Mouse (Mus musculus) lung, adult 2 months (tissue): ENCODE results near the gene Nlrc3. TPM values are rescaled to one million over a fixed set of nuclear protein-coding genes. Genes with fewer than 3 reads are reported as not detected.
"Not testable (repeated sequence)": the region's sequence is repeated elsewhere in the genome, so short reads cannot be mapped to it uniquely, and the experiment has no call there.

Experiments
- DNase-seq: peaks from one replicate; pipeline ENCODE4 v3.0.0; 2022
- H3K4me1 ChIP-seq: fragments of 200-500 bp; 2 replicates; pipeline ENCODE4 v1.6.1; 2011; ENCODE audit warnings: low read length; ENCODE audit not compliant: control insufficient read depth, insufficient read depth
- H3K4me3 ChIP-seq: fragments of 200-500 bp; replicated peaks from 2 replicates; pipeline ENCODE3; 2011; ENCODE audit warnings: low read depth, mild to moderate bottlenecking, control low read depth, low read length; ENCODE audit errors: extremely low read depth
- CTCF ChIP-seq: fragments of 200-500 bp; IDR thresholded peaks from 2 replicates; pipeline ENCODE4 v1.5.1; 2011; ENCODE audit warnings: mild to moderate bottlenecking, low read length, control low read depth; ENCODE audit not compliant: insufficient read depth
- POLR2A ChIP-seq: fragments of 200-500 bp; IDR thresholded peaks from 2 replicates; pipeline ENCODE4 v1.6.1; 2011; ENCODE audit warnings: low read depth, mild to moderate bottlenecking, control low read depth, low read length, borderline replicate concordance; ENCODE audit errors: extremely low read depth
- WGBS: fragments of 180-500 bp; shearing (Covaris S2); methylation state at CpG from one replicate; pipeline ENCODE4 v1.1.7; 2018; 5-methylcytosine and 5-hydroxymethylcytosine counted together
- polyA plus RNA-seq: library from polyadenylated mRNA; depleted of rRNA; stranded (reverse); fragments of >200 nt; gene quantifications from 2 replicates; pipeline ENCODE4 v1.2.3, GENCODE M21; 2012; rRNA removed

Nlrc3 gene
- polyA plus RNA-seq = 5.9 and 6.3 TPM in 2 replicates

- H3K4me1 ChIP-seq = no peaks in the 10 kb centered on the region
- WGBS = 60% methylated on average over 4 of the region's 4 CpGs
- TF ChIP-seq CTCF = no peak
- no peak for TF ChIP-seq POLR2A
- peak within 1 kb of the TSS; percentile 1 for H3K4me3 ChIP-seq
- no peak for DNase-seq
Measured at GRCm38 (mm10) chr16:3976251-3976671, at the start of gene Nlrc3. Gene Nlrc3 (minus strand): TSS chr16:3976632.

- H3K4me3 ChIP-seq = no peak overlapping the region
- whole genome bisulfite sequencing = 72% methylated on average over 4 of the region's 4 CpGs
- DNase-seq = no peak
- TF ChIP-seq CTCF (no peak), POLR2A (no peak)
- H3K4me1 ChIP-seq = no peaks in the 10 kb centered on the region
Measured at GRCm38 (mm10) chr16:4022719-4023118, 46.3 kb upstream of the Nlrc3 start.

GRCm38 (mm10) chr16:4021241-4021640 is 44.8 kb upstream of the Nlrc3 start:
- Histone ChIP-seq H3K4me3 (no peak overlapping the region), H3K4me1 (no peaks in the 10 kb centered on the region)
- DNase-seq = no peak
- TF ChIP-seq POLR2A (no peak), CTCF (no peak)
- WGBS = 74% methylated on average over 1 of the region's 1 CpGs

GRCm38 (mm10) chr16:4017466-4017865 is 41.0 kb upstream of the Nlrc3 start:
- 77% methylated on average over 6 of the region's 6 CpGs for WGBS
- not testable (repeated sequence) for H3K4me1 ChIP-seq, H3K4me3 ChIP-seq, DNase-seq

GRCm38 (mm10) chr16:4016786-4017185 is 40.4 kb upstream of the Nlrc3 start:
- 80% methylated on average over 17 of the region's 17 CpGs for WGBS
- not testable (repeated sequence) for H3K4me3 ChIP-seq, H3K4me1 ChIP-seq, DNase-seq

GRCm38 (mm10) chr16:4014040-4014668 is 37.7 kb upstream of the Nlrc3 start:
- Histone ChIP-seq H3K4me1 (no peaks in the 10 kb centered on the region), H3K4me3 (no peak overlapping the region)
- WGBS = 83% methylated on average over 5 of the region's 5 CpGs
- DNase-seq = no peak
- TF ChIP-seq CTCF (no peak), POLR2A (no peak)

- Histone ChIP-seq H3K4me3 (no peak overlapping the region), H3K4me1 (no peaks in the 10 kb centered on the region)
- TF ChIP-seq CTCF (no peak), POLR2A (no peak)
- 67% methylated on average over 4 of the region's 4 CpGs for WGBS
- no peak for DNase-seq
Measured at GRCm38 (mm10) chr16:4012882-4013570, 36.6 kb upstream of the Nlrc3 start.

- TF ChIP-seq CTCF (no peak), POLR2A (peak; percentile 96)
- H3K4me1 ChIP-seq = 0 out of 2 replicates have a peak, but pooled peaks cover 2% of the 10 kb centered on the region
- DNase-seq = peak; percentile 93
- peak within 1 kb of the TSS; percentile 61 for H3K4me3 ChIP-seq
- WGBS = 2% methylated on average over 58 of the region's 58 CpGs
Measured at GRCm38 (mm10) chr16:4003489-4004398, 27.3 kb upstream of the Nlrc3 start, which contains the start of gene Slx4. Gene Slx4 (minus strand): TSS chr16:4003770.

- H3K4me3 ChIP-seq = no peak overlapping the region
- 85% methylated on average over 4 of the region's 4 CpGs for WGBS
- H3K4me1 ChIP-seq = no peaks in the 10 kb centered on the region
- DNase-seq = no peak
- no peak for TF ChIP-seq CTCF
- no peak for TF ChIP-seq POLR2A
Measured at GRCm38 (mm10) chr16:3988410-3988809, 12.0 kb upstream of the Nlrc3 start.
